Mouse (Mus musculus) urinary bladder, postnatal 14 days (tissue): Measurements from ENCODE around the gene Rev3l.
"Not testable (repeated sequence)": the region's sequence is repeated elsewhere in the genome, so short reads cannot be mapped to it uniquely, and the experiment has no call there.

Experiments
- DNase-seq: peaks from one replicate; pipeline ENCODE4 v3.0.0; 2021; ENCODE audit warnings: low spot score

Rev3l gene

GRCm38 (mm10) chr10:39785241-39785640 lies 53.3 kb downstream of the Rev3l start:
- no peak for DNase-seq

- DNase-seq = no peak
These were observed 61.4 kb downstream of the Rev3l start for GRCm38 (mm10) chr10:39793295-39793694.

GRCm38 (mm10) chr10:39811507-39811906 lies 79.6 kb downstream of the Rev3l start:
- peak; percentile 43 for DNase-seq

- no peak for DNase-seq
These were observed 110.7 kb downstream of the Rev3l start for GRCm38 (mm10) chr10:39842621-39843020.

- no peak for DNase-seq
These were observed 133.6 kb downstream of the Rev3l start for GRCm38 (mm10) chr10:39865509-39865908.

DNA sequence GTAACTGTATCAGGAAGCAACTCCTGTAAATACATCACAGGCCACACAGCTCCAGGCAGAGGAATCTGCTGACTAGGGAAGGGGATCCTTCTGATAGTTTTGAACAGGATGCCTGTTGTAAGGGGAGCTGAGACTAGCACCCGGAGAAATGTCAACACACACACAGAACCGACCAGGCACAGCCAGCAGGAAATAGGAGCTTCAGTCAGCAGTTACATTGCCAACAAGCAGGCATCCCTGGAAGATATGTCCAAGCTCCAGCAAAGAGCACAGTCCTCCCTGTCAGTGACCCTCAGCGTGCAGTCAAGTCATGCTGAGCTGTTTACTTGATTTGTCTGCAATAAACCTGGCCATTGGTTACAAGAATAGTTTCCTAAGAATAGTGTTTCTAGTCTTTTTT lies 156.7 kb downstream of the Rev3l start:
- DNase-seq = no peak

DNA sequence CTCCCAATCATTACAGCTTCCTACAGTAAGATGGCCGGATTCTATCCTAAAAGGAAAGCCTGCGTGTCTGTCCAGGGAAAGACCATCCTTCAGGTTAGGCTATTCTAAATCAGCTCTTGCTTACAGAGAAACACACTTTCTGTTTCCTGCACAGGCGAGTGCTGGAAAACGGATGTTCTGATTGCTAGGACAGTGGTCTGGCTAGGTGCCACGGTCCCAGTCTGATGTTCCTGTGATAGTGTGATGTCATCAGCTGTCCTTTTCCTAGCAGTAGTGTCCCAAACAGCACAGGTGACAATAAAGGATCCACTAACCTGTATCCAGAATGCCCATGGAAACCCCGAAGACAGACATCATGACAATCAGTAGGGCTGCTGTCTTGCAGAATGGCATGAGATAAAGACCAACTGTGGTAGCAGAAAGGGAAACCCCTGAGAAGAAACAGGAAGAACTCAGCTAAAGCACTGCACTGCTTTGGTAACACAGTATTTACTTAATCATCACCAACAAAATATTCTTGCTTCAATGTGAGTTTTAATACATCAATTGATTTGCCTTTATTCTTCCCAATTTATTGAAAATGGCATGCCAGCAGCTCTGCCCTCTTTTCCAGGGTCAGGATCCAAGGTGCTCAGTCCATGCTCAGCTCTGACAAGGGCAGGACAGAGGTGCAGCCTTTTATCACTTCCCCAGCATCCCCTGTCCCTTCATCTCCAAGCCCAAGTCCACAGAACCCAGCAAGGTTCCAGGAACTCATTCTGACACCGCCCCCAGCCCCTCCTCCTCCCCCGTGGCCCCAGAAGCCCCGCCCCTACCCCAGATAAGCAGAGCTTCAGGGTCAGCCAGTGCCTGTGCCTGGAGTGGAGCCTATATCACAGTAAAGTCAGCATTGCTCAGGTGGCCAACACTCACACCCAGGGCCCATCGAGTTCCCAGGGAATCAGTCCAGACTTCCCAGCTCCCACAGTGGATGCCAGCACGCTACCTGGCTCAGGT lies 162.1 kb downstream of the Rev3l start:
- DNase-seq = no peak

DNA sequence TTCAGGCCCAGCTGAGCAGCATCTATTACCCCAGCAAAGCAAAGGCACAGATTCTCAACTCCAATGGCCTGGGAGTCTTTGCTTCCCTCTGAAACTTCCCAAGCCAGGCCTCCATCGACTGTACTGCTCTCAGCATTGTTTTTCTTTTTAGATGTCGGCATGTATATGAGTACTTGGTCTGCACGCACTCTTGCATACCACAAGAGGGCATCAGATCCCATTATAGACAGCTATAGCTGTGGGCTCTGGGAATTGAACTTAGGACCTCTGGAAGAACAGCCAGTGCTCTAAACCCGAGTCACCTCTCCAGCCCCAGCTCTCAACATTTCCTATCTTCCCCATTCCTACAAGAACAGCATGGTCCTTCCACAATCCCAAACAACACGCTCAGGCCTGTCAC lies 164.6 kb downstream of the Rev3l start:
- no peak for DNase-seq

DNA sequence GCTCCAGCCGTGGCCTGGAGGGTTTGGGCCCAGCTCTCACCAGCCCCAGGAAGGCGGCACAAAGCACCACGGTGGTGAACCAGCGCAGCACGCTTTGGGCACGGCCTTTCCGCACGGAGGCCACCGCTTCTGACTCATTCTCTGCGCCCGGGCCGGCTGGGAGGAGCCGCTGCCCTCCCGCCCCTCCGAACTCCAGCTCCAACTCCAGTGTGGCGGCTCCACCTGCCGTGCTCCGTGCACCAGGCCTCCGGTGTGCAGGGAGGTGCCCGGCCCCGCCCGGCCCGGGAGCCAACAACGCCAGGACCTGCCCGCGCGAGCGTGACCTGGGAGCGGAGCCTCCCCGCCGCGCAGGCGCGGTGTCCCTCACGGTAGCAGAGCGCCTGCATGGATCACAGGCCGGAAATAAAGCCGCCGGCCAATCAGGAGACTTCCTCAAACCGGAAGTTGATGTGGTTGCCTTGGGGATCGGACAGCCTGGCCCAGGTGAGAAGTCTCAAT lies 167.0 kb downstream of the Rev3l start, which contains the start of gene Mfsd4b4:
Gene Mfsd4b4, minus strand, starts transcription at position 365 of the 498 bp plus-strand sequence.
- DNase-seq = peak; percentile 87

DNA sequence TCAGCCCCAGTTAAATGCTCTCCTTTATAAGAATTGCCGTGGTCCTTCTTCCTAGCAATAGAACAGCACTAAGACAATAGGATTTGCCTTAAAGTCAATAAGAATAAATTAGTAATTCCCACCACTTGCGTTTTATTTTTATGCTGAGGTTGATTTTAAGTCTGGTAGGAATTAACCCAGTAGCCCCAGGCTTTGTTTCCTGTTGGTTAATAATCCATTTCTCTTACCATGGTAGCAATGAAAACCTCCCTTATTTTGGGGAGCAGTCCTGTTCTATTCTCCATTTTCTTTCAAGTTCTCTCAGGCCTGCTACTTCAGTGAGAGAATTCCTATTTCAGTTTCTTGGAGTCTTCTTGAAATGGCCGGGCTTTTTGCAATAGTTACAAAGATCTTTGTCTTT lies 172.3 kb downstream of the Rev3l start:
- no peak for DNase-seq

GRCm38 (mm10) chr10:39906799-39907658 lies 175.1 kb downstream of the Rev3l start:
- DNase-seq = no peak

DNA sequence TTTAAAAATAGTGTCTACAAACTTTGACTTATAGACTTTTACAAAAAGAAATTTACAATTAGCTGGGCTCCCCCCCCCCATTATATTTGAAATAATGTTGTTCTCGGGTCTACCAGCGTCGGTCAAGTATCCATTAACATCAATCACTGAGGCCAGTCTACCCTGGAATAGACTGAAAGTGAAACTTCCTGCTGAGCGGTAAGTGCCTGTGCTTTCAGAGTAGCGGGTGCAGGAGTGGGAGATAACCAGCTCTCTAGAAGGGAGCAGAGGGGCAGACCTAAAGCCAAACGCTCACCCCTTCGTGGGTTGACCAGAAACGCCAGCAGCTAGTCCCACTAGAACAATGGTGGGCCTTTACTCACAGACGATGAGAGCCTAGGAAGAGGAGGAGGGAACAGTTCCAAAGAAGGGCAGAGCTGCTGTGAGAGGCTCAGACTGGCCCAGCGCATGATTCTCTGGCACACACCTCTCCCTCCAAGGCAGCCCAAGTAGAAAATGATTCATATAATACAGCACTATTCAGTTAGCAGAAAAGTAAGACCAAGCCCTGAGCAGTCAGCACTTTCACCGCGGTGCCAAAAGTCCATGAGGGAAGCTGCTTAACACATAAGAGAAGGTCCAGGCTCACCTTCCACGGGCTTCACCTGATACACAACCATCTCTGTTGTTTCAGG lies 177.0 kb downstream of the Rev3l start:
- DNase-seq = no peak

DNA sequence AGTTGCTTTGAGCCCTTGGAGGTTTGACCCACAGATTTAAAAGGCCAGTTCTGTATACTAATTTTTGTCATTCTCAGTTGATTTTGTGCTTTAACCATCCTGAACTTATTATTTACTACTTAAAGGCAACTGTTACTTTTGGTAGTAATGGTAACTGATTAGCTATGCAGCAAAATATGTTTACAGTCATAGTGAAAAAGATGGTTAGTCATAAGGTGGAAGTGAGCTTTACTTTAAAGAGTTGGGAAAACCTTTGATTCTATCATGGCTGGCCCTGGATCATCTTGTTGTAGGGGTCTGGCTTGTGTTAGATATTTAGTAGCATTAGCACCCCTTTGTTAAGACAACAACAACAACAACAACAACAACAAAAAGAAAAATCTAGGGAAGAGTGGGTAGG lies 180.7 kb downstream of the Rev3l start:
- DNase-seq = no peak

- not testable (repeated sequence) for DNase-seq
These were observed 192.6 kb downstream of the Rev3l start for GRCm38 (mm10) chr10:39924556-39924955.
